Mouse (Mus musculus) ovary, adult 10 weeks (tissue): ENCODE data around the gene 9130019O22Rik. TPM values are rescaled to one million over a fixed set of nuclear protein-coding genes. Genes with fewer than 3 reads are reported as not detected.

Experiments used
- polyA plus RNA-seq: library from polyadenylated mRNA; stranded (reverse); fragments of 350-450 nt; fragmentation: Illumina TruSeq; extraction: RNeasy Lipid Tissue Mini Kit (QIAGEN cat#74804); gene quantifications from one replicate; pipeline ENCODE4 v1.2.3, GENCODE M21; 2014

Gene 9130019O22Rik
- polyA plus RNA-seq: 2.4 TPM

DNA sequence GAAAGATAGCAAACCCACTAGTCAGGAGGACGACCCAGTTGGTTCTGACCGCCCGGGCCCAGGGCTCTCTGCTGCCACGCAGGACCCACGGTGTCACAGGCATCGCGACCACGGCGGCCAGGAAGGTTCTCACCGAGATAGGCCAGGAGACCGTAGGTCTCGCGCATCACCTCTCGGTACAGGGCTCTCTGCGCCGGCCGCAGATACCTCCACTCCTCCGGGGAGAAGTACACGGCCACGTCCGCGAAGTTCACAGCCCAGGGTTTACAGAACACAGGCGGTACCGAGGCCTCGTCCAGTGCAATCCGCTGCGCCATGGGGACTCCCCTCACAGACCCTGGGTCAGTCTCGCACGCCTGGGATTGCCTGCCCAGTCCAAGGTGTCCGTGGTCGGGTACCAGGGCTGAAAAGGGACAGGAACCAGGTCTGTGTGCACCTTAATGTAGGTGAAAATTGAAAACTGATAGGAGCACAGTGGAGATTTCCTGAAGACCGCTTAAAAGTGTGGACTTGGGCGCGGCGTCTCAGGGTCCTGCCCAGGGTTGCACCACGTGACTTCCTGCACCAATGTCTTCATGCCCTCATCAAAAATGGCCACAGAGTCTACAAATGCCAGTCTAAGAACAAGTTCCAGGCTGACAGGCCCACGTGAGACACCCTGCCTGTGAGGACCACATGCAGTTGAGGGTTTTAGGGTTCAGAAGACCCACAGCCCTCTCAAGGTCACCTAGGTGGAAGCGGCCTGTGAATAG is at the start of gene 9130019O22Rik:
Gene 9130019O22Rik, minus strand, starts transcription at position 526 of the 752 bp plus-strand sequence.

DNA sequence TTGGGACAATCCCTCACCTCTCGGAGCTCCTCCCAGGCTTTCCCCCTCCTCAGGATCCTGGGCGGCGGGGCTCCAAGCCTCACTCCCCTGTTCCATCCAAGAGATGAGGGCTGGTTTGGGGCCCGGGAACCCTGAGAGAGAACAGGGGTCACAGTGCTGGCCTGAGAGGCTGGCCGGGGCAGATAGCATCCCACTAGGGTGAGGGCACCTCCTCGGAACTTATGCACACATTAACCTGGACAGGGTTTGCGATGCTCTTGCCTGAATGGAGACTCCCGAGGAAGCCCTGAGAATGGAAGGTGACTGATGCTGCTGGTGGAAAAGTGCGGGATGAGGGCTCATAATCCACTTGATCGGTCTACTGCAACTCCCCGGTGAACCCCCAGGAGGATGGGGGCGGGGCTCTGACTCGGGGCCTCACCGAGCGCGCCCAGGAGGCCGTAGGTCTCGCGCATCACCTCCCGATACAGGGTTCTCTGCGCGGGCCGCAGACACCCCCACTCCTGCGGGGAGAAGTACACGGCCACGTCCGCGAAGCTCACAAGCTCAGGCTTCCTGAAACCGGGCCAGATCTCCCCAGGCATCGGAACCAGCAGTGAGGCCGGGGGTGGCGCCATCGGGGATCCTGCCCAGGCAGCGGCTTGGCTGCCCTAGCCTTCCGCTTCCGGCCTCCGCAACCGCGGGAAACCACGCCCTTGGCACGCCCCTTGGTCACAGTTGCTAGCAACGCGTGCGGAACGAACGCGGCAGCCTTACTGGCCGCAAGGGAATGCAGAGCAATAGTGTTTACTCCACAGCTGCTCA is 34.6 kb upstream of the 9130019O22Rik start, which contains the start of gene Zfp688:
Gene Zfp688, minus strand, starts transcription at position 681 of the 804 bp plus-strand sequence.

DNA sequence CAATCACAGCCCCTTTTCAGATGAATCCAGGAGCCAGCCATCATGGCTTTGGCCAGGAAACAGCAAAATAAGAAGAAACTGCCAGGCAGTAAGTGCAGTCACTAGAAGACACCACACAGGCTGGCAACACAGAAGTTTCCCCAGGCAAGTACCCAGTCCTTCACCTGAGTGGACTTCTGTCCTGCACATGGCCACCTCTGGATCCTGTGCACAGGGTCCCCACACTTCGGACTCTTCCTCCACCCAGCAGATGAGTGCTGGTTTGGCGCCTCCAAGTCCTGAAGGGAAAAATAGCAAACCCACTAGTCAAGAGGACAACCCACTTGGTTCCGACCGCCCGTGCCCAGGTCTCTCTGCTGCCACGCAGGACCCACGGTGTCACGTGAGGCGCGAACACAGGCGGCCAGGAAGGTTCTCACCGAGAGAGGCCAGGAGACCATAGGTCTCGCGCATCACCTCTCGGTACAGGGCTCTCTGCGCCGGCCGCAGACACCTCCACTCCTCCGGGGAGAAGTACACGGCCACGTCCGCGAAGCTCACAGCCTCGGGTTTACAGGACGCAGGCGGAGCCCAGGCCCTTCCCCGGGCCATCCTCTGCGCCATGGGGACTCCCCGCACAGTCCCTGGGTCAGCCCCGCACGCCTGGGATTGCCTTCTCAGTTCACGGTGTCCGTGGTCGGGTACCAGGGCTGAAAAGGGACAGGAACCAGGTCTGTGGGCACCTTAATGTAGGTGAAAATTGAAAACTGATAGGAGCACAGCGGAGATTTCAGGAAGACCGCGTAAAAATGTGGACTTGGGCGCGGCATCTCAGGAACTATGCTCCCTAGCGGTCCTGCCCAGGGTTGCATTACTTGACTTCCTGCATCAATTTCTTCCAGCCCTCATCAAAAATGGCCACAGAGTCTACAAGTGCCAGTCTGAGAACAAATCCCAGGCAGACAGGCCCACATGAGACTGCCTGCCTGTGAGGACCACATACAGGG is 19.3 kb upstream of the 9130019O22Rik start, which contains the start of gene Zfp764:
Gene Zfp764, minus strand, starts transcription at position 821 of the 986 bp plus-strand sequence.

DNA sequence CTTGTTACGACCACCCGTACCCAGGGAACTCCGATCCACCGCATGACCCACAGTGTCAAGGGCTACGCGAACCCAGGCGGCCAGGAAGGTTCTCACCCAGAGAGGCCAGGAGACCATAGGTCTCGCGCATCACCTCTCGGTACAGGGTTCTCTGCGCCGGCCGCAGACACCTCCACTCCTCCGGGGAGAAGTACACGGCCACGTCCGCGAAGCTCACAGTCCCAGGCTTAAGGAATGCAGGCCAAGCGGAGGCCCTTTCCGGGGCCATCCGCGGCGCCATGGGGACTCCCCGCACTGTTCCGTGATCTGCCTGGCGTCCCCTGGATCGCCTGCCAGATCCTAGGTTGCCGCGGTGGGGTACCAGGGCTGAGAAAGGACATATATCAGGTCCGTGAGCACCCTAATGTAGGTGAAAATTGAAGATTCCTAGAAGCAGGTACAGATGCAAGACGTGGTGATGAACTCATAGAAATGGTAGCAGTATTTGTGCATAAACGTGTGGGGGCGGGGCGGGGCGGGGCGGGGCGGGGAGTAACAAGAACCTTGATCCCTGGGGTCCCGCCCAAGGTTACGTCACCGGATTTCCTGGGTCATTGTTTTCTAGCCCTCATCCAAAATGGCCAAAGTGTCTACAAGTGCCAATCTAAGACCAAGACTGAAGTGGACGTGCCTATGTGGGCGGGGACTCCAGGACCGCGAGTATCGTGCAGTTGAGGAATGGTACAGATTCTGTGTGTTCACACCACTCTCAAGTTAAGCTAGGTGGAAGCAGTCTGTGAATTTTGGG is 6.4 kb upstream of the 9130019O22Rik start, which contains the start of gene E430018J23Rik:
Gene E430018J23Rik, minus strand, starts transcription at position 473 of the 787 bp plus-strand sequence.

DNA sequence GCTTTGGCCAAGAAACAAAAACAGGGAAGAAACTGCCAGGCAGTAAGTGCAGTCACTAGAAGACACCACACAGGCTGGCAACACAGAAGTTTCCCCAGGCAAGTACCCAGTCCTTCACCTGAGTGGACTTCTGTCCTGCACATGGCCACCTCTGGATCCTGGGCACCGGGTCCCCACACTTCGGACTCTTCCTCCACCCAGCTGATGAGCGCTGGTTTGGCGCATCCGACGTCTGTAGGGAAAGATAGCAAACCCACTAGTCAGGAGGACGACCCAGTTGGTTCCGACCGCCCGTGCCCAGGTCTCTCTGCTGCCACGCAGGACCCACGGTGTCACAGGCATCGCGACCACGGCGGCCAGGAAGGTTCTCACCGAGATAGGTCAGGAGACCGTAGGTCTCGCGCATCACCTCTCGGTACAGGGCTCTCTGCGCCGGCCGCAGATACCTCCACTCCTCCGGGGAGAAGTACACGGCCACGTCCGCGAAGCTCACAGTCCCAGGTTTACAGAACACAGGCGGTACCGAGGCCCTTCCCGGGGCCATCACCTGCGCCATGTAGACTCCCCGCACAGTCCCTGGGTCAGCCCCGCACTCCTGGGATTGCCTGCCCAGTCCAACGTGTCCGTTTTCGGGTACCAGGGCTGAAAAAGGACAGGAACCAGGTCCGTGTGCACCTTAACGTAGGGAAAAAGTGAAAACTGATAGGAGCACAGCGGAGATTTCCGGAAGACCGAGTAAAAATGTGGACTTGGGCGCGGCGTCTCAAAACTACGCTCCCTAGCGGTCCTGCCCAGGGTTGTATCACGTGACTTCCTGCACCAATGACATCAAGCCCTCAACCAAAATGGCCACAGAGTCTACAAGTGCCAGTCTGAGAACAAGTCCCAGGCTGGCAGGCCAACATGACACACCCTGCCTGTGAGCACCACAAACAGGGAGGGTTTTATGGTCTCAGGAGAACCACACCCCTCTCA is 11.4 kb downstream of the 9130019O22Rik start, which contains the start of gene Zfp747:
Gene Zfp747, minus strand, starts transcription at position 780 of the 975 bp plus-strand sequence.

DNA sequence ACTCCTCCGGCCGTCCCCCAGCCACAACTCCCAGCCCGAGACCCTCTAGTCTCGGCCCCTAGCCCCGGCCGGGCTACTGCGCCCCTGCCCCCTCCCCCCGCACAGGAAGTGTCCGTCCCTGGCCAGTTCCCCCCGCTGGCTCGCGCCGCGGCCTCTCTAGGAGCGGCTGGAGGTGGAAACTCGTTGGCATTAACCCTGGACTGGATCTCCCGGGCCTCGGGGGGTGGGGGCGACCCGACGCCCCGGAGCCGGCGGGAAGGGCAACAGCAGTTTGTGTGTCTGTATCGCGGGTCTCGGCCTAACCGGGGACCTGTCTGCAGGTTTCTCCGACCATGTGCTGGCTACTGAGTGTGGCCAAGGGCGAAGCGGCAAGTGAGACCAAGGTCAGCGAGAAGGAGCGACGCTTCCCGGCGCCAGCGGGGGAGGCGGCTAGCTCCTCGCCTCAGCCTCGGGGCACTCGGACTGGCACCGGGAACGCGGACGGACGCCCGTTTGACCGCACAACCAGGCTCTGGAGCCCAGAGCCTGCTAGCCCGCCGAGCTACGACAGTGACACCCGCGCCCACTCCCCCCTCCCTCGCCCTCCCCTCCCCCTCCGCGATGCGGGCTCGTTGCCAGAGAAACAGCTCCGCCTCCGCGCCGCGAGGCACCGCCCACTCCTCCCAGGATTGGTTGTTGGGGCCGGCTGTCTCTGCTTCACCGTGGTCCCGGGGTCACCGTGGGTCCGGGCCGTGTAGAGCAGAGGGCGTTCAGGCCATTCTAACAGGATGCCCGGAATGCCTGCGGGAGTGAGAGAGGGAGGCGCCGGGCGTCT is 41.2 kb downstream of the 9130019O22Rik start, which contains the start of gene Zfp768:
Gene Zfp768, minus strand, starts transcription at position 78 of the 814 bp plus-strand sequence.

Other genes with a start within 250 kb of the 9130019O22Rik start
- gene Spn, start 249.3 kb downstream of the 9130019O22Rik start, polyA plus RNA-seq: 1.1 TPM
- 13.1 TPM for gene Cd2bp2, start 191.1 kb downstream of the 9130019O22Rik start, polyA plus RNA-seq
- 3.0 TPM for gene Tbc1d10b, start 178.7 kb downstream of the 9130019O22Rik start, polyA plus RNA-seq
- gene Mylpf, start 178.3 kb downstream of the 9130019O22Rik start, polyA plus RNA-seq: not detected
- 3.2 TPM for gene Zfp553, start 154.1 kb downstream of the 9130019O22Rik start, polyA plus RNA-seq
- gene Sept1, start 154.0 kb downstream of the 9130019O22Rik start, polyA plus RNA-seq: 1.4 TPM
- gene Zfp771, start 142.9 kb downstream of the 9130019O22Rik start, polyA plus RNA-seq: not detected
- not detected for gene Dctpp1, start 126.5 kb downstream of the 9130019O22Rik start, polyA plus RNA-seq
- 23.0 TPM for gene Sephs2, start 113.1 kb downstream of the 9130019O22Rik start, polyA plus RNA-seq
- 0.68 TPM for gene Itgal, start 90.9 kb downstream of the 9130019O22Rik start, polyA plus RNA-seq
- 3.3 TPM for gene Zfp768, start 41.6 kb downstream of the 9130019O22Rik start, polyA plus RNA-seq
- 3.6 TPM for gene Zfp747, start 11.1 kb downstream of the 9130019O22Rik start, polyA plus RNA-seq
- gene E430018J23Rik, start 6.5 kb upstream of the 9130019O22Rik start, polyA plus RNA-seq: 1.1 TPM
- 4.1 TPM for gene Zfp764, start 19.7 kb upstream of the 9130019O22Rik start, polyA plus RNA-seq
- gene Zfp688, start 34.9 kb upstream of the 9130019O22Rik start, polyA plus RNA-seq: 0.86 TPM
- 3.1 TPM for gene Zfp689, start 62.0 kb upstream of the 9130019O22Rik start, polyA plus RNA-seq
- 18.0 TPM for gene Prr14, start 72.4 kb upstream of the 9130019O22Rik start, polyA plus RNA-seq
- gene Fbrs, start 92.0 kb upstream of the 9130019O22Rik start, polyA plus RNA-seq: 7.7 TPM
- 11.4 TPM for gene Srcap, start 124.8 kb upstream of the 9130019O22Rik start, polyA plus RNA-seq
- 6.7 TPM for gene Gm42715, start 132.4 kb upstream of the 9130019O22Rik start, polyA plus RNA-seq
- gene Tmem265, start 174.2 kb upstream of the 9130019O22Rik start, polyA plus RNA-seq: not detected
- 7.7 TPM for gene Phkg2, start 186.2 kb upstream of the 9130019O22Rik start, polyA plus RNA-seq
- not detected for gene Ccdc189, start 201.4 kb upstream of the 9130019O22Rik start, polyA plus RNA-seq
- 2.9 TPM for gene Rnf40, start 201.6 kb upstream of the 9130019O22Rik start, polyA plus RNA-seq
- 11.5 TPM for gene Zfp629, start 228.6 kb upstream of the 9130019O22Rik start, polyA plus RNA-seq